Mouse (Mus musculus): ENCODE measurements around the gene Khdrbs1. TPM values are rescaled to one million over a fixed set of nuclear protein-coding genes. Genes with fewer than 3 reads are reported as not detected.
"Not testable (repeated sequence)": the region's sequence is repeated elsewhere in the genome, so short reads cannot be mapped to it uniquely, and the experiment has no call there.

Khdrbs1 gene
- polyA plus RNA-seq, 1 experiment from 2014 or later = 187 TPM

GRCm38 (mm10) chr4:129770600-129770999 is 28.5 kb upstream of the Khdrbs1 start:
- no peaks in the 10 kb centered on the region for H3K27me3 ChIP-seq
- H3K4me2 ChIP-seq (replicated peaks) = no peak overlapping the region
- H3K4me1 ChIP-seq = peaks cover 33% of the 10 kb centered on the region
- no peak overlapping the region for H3K9ac ChIP-seq (replicated peaks)
- no peaks in the 10 kb centered on the region for H3K9me3 ChIP-seq
- H3K4me3 ChIP-seq = no peak overlapping the region
- H3K36me3 ChIP-seq = no peaks in the 10 kb centered on the region
- WGBS = 71% methylated on average over 6 of the region's 6 CpGs
- no peak overlapping the region for H3K27ac ChIP-seq (replicated peaks)
- ATAC-seq (replicated peaks) = no peak

- peaks cover 21% of the 10 kb centered on the region for H3K4me1 ChIP-seq
- WGBS = 84% methylated on average over 3 of the region's 3 CpGs
- not testable (repeated sequence) for H3K4me2 ChIP-seq (replicated peaks); H3K36me3 ChIP-seq; H3K4me3 ChIP-seq; H3K27ac ChIP-seq (replicated peaks); H3K27me3 ChIP-seq; H3K9me3 ChIP-seq; ATAC-seq (replicated peaks); H3K9ac ChIP-seq (replicated peaks)
Observed at GRCm38 (mm10) chr4:129768742-129769141, 26.6 kb upstream of the Khdrbs1 start.

- no peak overlapping the region for H3K4me2 ChIP-seq (replicated peaks)
- ATAC-seq (replicated peaks) = no peak
- H3K4me3 ChIP-seq = no peak overlapping the region
- H3K9ac ChIP-seq (replicated peaks) = no peak overlapping the region
- WGBS = 58% methylated on average over 8 of the region's 8 CpGs
- peaks cover 21% of the 10 kb centered on the region for H3K4me1 ChIP-seq
- no peak overlapping the region for H3K27ac ChIP-seq (replicated peaks)
- H3K9me3 ChIP-seq = no peaks in the 10 kb centered on the region
- H3K27me3 ChIP-seq = no peaks in the 10 kb centered on the region
- no peaks in the 10 kb centered on the region for H3K36me3 ChIP-seq
Observed at GRCm38 (mm10) chr4:129767782-129768181, 25.7 kb upstream of the Khdrbs1 start.

GRCm38 (mm10) chr4:129765351-129765750 is 23.2 kb upstream of the Khdrbs1 start:
- Histone ChIP-seq H3K27ac (replicated peaks) (no peak overlapping the region), H3K27me3 (no peaks in the 10 kb centered on the region), H3K9ac (replicated peaks) (no peak overlapping the region), H3K4me3 (no peak overlapping the region), H3K4me2 (replicated peaks) (no peak overlapping the region), H3K4me1 (peaks cover 5% of the 10 kb centered on the region; the same call in 1 of the 2 replicates), H3K36me3 (no peaks in the 10 kb centered on the region), H3K9me3 (no peaks in the 10 kb centered on the region)
- 93% methylated on average over 3 of the region's 3 CpGs for WGBS
- no peak for ATAC-seq (replicated peaks)

GRCm38 (mm10) chr4:129762496-129762895 is 20.4 kb upstream of the Khdrbs1 start:
- H3K9ac ChIP-seq (replicated peaks); ATAC-seq (replicated peaks); H3K27ac ChIP-seq (replicated peaks); H3K4me3 ChIP-seq; H3K36me3 ChIP-seq; H3K4me1 ChIP-seq; H3K27me3 ChIP-seq; H3K4me2 ChIP-seq (replicated peaks); H3K9me3 ChIP-seq: not testable (repeated sequence)
- WGBS = 91% methylated on average over 1 of the region's 1 CpGs

- Histone ChIP-seq H3K27me3 (no peaks in the 10 kb centered on the region), H3K36me3 (no peaks in the 10 kb centered on the region), H3K4me1 (no peaks in the 10 kb centered on the region), H3K4me3 (no peak overlapping the region), H3K4me2 (replicated peaks) (no peak overlapping the region), H3K27ac (replicated peaks) (no peak overlapping the region), H3K9ac (replicated peaks) (no peak overlapping the region), H3K9me3 (no peaks in the 10 kb centered on the region)
- WGBS = 93% methylated on average over 12 of the region's 12 CpGs
- no peak for ATAC-seq (replicated peaks)
Observed at GRCm38 (mm10) chr4:129761606-129762005, 19.5 kb upstream of the Khdrbs1 start.

- ATAC-seq (replicated peaks) = no peak
- WGBS = 75% methylated on average over 1 of the region's 1 CpGs
Observed at GRCm38 (mm10) chr4:129755455-129755854, 13.4 kb upstream of the Khdrbs1 start.

GRCm38 (mm10) chr4:129754742-129755141 is 12.6 kb upstream of the Khdrbs1 start:
- Histone ChIP-seq H3K27me3 (no peaks in the 10 kb centered on the region), H3K4me3 (no peak overlapping the region), H3K9me3 (no peaks in the 10 kb centered on the region), H3K9ac (replicated peaks) (no peak overlapping the region), H3K36me3 (no peaks in the 10 kb centered on the region), H3K27ac (replicated peaks) (no peak overlapping the region), H3K4me2 (replicated peaks) (no peak overlapping the region), H3K4me1 (no peaks in the 10 kb centered on the region)
- WGBS = 72% methylated on average over 3 of the region's 3 CpGs
- no peak for ATAC-seq (replicated peaks)

More at GRCm38 (mm10) chr4:129755455-129755854, 13.4 kb upstream of the Khdrbs1 start:
- no peak overlapping the region for H3K4me3 ChIP-seq
- H3K27ac ChIP-seq (replicated peaks) = no peak overlapping the region
- H3K4me2 ChIP-seq (replicated peaks) = no peak overlapping the region
- no peaks in the 10 kb centered on the region for H3K4me1 ChIP-seq
- H3K36me3 ChIP-seq = no peaks in the 10 kb centered on the region
- H3K9me3 ChIP-seq = no peaks in the 10 kb centered on the region
- no peak overlapping the region for H3K9ac ChIP-seq (replicated peaks)
- no peaks in the 10 kb centered on the region for H3K27me3 ChIP-seq

- Histone ChIP-seq H3K4me2 (replicated peaks) (no peak overlapping the region), H3K27me3 (no peaks in the 10 kb centered on the region), H3K4me1 (no peaks in the 10 kb centered on the region), H3K9ac (replicated peaks) (no peak overlapping the region), H3K9me3 (no peaks in the 10 kb centered on the region), H3K36me3 (no peaks in the 10 kb centered on the region), H3K27ac (replicated peaks) (no peak overlapping the region), H3K4me3 (no peak overlapping the region)
- WGBS = 19% methylated on average over 5 of the region's 5 CpGs
- ATAC-seq (replicated peaks) = no peak
Observed at GRCm38 (mm10) chr4:129750430-129750829, 8.3 kb upstream of the Khdrbs1 start.

- H3K4me3 ChIP-seq = no peak overlapping the region
Observed at GRCm38 (mm10) chr4:129746591-129746990, 4.5 kb upstream of the Khdrbs1 start.

GRCm38 (mm10) chr4:129746106-129746505 is 4.0 kb upstream of the Khdrbs1 start:
- H3K27me3 ChIP-seq = no peaks in the 10 kb centered on the region
- H3K4me3 ChIP-seq = no peak overlapping the region
- H3K9me3 ChIP-seq = no peaks in the 10 kb centered on the region
- no peak for ATAC-seq (replicated peaks)
- 79% methylated on average over 1 of the region's 1 CpGs for WGBS
- no peak overlapping the region for H3K9ac ChIP-seq (replicated peaks)
- no peak overlapping the region for H3K27ac ChIP-seq (replicated peaks)
- peaks cover 9% of the 10 kb centered on the region for H3K4me1 ChIP-seq
- H3K4me2 ChIP-seq (replicated peaks) = no peak overlapping the region
- no peaks in the 10 kb centered on the region for H3K36me3 ChIP-seq

More at GRCm38 (mm10) chr4:129746591-129746990, 4.5 kb upstream of the Khdrbs1 start:
- ATAC-seq (replicated peaks) = no peak
- WGBS = 74% methylated on average over 3 of the region's 3 CpGs
- Histone ChIP-seq H3K27ac (replicated peaks) (no peak overlapping the region), H3K9ac (replicated peaks) (no peak overlapping the region), H3K9me3 (no peaks in the 10 kb centered on the region), H3K27me3 (no peaks in the 10 kb centered on the region), H3K4me2 (replicated peaks) (no peak overlapping the region), H3K36me3 (no peaks in the 10 kb centered on the region), H3K4me1 (peaks cover 9% of the 10 kb centered on the region)

GRCm38 (mm10) chr4:129743494-129743893 is 1.4 kb upstream of the Khdrbs1 start:
- H3K4me2 ChIP-seq (replicated peaks) = peak overlapping the region; percentile 67
- WGBS = 41% methylated on average over 2 of the region's 2 CpGs
- peak overlapping the region; percentile 92 for H3K9ac ChIP-seq (replicated peaks)
- H3K27ac ChIP-seq (replicated peaks) = peak overlapping the region; percentile 100
- H3K4me1 ChIP-seq = peaks cover 28% of the 10 kb centered on the region
- H3K4me3 ChIP-seq = peak overlapping the region; percentile 87
- H3K9me3 ChIP-seq = no peaks in the 10 kb centered on the region
- no peaks in the 10 kb centered on the region for H3K27me3 ChIP-seq
- H3K36me3 ChIP-seq = no peaks in the 10 kb centered on the region
- no peak for ATAC-seq (replicated peaks)

GRCm38 (mm10) chr4:129743010-129743390 is 897 bp upstream of the Khdrbs1 start:
- ATAC-seq (replicated peaks) = peak; percentile 6; the same call in 1 of the 2 replicates
- WGBS = 4% methylated on average over 7 of the region's 7 CpGs
- no peaks in the 10 kb centered on the region for H3K9me3 ChIP-seq

More at GRCm38 (mm10) chr4:129743010-129743390, 897 bp upstream of the Khdrbs1 start:
- Histone ChIP-seq H3K27me3 (no peaks in the 10 kb centered on the region), H3K4me1 (peaks cover 32% of the 10 kb centered on the region), H3K27ac (replicated peaks) (peak overlapping the region; percentile 100), H3K36me3 (no peaks in the 10 kb centered on the region), H3K9ac (replicated peaks) (peak overlapping the region; percentile 92), H3K4me2 (replicated peaks) (peak overlapping the region; percentile 67), H3K4me3 (peak overlapping the region; percentile 87)

Data from forebrain, embryonic 15.5 days (tissue).